Comparison of ENCODE assay signal across 8 mouse cellular contexts in genomic region chr8:95175808-95176207, GRCm38 (mm10). TPM values are rescaled to one million over a fixed set of nuclear protein-coding genes. Genes with fewer than 3 reads are reported as not detected.
DNase-seq lines count a peak whose midpoint lies in the region; ATAC-seq and TF ChIP-seq lines count a peak whose summit lies in the region.

No protein-coding gene starts in this region.

- 31% methylated on average over 18 of the region's 18 CpGs for WGBS in hindbrain, embryonic 12.5 days
- WGBS in limb, embryonic 14.5 days = 58% methylated on average over 18 of the region's 18 CpGs
- WGBS in intestine, postnatal 0 days = 61% methylated on average over 18 of the region's 18 CpGs

- H3K9ac ChIP-seq in hindbrain, embryonic 12.5 days = no peak overlapping the region
- no peak overlapping the region for H3K9ac ChIP-seq in limb, embryonic 14.5 days (ENCODE audit: low read depth, low read length, severe bottlenecking)
- no peak overlapping the region for H3K9ac ChIP-seq in intestine, postnatal 0 days (ENCODE audit: low read depth, low read length)

- TF ChIP-seq POLR2A in limb, embryonic 14.5 days (IDR thresholded peaks at IDR 0.05; ENCODE audit: borderline replicate concordance, extremely low read depth, insufficient read depth, insufficient read length) = no peak

- no peaks in the 10 kb centered on the region for H3K27me3 ChIP-seq in hindbrain, embryonic 12.5 days
- H3K27me3 ChIP-seq in limb, embryonic 14.5 days (ENCODE audit: control insufficient read depth, insufficient read depth, low read length) = no peaks in the 10 kb centered on the region
- no peaks in the 10 kb centered on the region for H3K27me3 ChIP-seq in intestine, postnatal 0 days (replicated peaks; ENCODE audit: control insufficient read depth, insufficient read depth, low read length)

- DNase-seq in urinary bladder, postnatal 14 days (ENCODE audit: low spot score) = peak; percentile 50
- no peak for DNase-seq in urinary bladder, postnatal 4 days (ENCODE audit: low spot score in 2 of 2)
- DNase-seq in limb, embryonic 14.5 days (ENCODE audit: low spot score) = no peak
- no peak for DNase-seq in thymus, postnatal 0 days (ENCODE audit: low spot score)
- no peak for DNase-seq in ovary, postnatal 36 days (ENCODE audit: low spot score)
- no peak for DNase-seq in heart, adult 8-10 months (ENCODE audit: low spot score)

- H3K36me3 ChIP-seq in hindbrain, embryonic 12.5 days = no peaks in the 10 kb centered on the region
- no peaks in the 10 kb centered on the region for H3K36me3 ChIP-seq in limb, embryonic 14.5 days (ENCODE audit: control insufficient read depth, insufficient read depth, low read length)
- no peaks in the 10 kb centered on the region for H3K36me3 ChIP-seq in intestine, postnatal 0 days (ENCODE audit: control insufficient read depth, insufficient read depth)

- no peak for TF ChIP-seq CTCF in intestine, postnatal 0 days (IDR thresholded peaks at IDR 0.05; ENCODE audit: low read depth)

- peak overlapping the region; percentile 90 for H3K27ac ChIP-seq in hindbrain, embryonic 12.5 days
- H3K27ac ChIP-seq in limb, embryonic 14.5 days (replicated peaks; ENCODE audit: low read depth, low read length) = peak overlapping the region; percentile 52; the same call in 1 of the 2 replicates
- no peak overlapping the region for H3K27ac ChIP-seq in intestine, postnatal 0 days (ENCODE audit: low read depth, low read length)

- no peaks in the 10 kb centered on the region for H3K9me3 ChIP-seq in hindbrain, embryonic 12.5 days (replicated peaks)
- no peaks in the 10 kb centered on the region for H3K9me3 ChIP-seq in limb, embryonic 14.5 days (ENCODE audit: control insufficient read depth, low read length)
- H3K9me3 ChIP-seq in intestine, postnatal 0 days (ENCODE audit: control insufficient read depth) = no peaks in the 10 kb centered on the region

- peaks cover 12% of the 10 kb centered on the region for H3K4me1 ChIP-seq in hindbrain, embryonic 12.5 days
- H3K4me1 ChIP-seq in limb, embryonic 14.5 days (ENCODE audit: control insufficient read depth, insufficient read depth, low read length) = no peaks in the 10 kb centered on the region
- H3K4me1 ChIP-seq in intestine, postnatal 0 days (replicated peaks; ENCODE audit: control insufficient read depth, insufficient read depth, low read length) = no peaks in the 10 kb centered on the region

- ATAC-seq in hindbrain, embryonic 12.5 days (ENCODE audit: low FRiP score) = peak; percentile 89
- peak; percentile 41; the same call in 1 of the 2 replicates for ATAC-seq in limb, embryonic 14.5 days (ENCODE audit: low FRiP score, low read depth)
- no peak for ATAC-seq in intestine, postnatal 0 days

- no peak overlapping the region for H3K4me2 ChIP-seq in hindbrain, embryonic 12.5 days (replicated peaks)
- no peak overlapping the region for H3K4me2 ChIP-seq in limb, embryonic 14.5 days (replicated peaks; ENCODE audit: low read depth, low read length, severe bottlenecking)
- no peak overlapping the region for H3K4me2 ChIP-seq in intestine, postnatal 0 days (replicated peaks; ENCODE audit: low read depth)

- H3K4me3 ChIP-seq in hindbrain, embryonic 12.5 days = no peak overlapping the region
- H3K4me3 ChIP-seq in limb, embryonic 14.5 days (replicated peaks; ENCODE audit: low read length) = no peak overlapping the region
- no peak overlapping the region for H3K4me3 ChIP-seq in intestine, postnatal 0 days (ENCODE audit: low read depth, low read length)

RNA-seq across cellular contexts. Expression of gene Kifc3, which starts 26.8 kb away (rescaled TPM):
- polyA plus RNA-seq in hindbrain, embryonic 12.5 days (2016; fragmentation: Nextera tagmentation; extraction: Ambion mirVana) = 17.4 and 21.2 TPM in 2 replicates
- 25.9 and 30.3 TPM in 2 replicates for polyA plus RNA-seq in limb, embryonic 14.5 days (2012; rRNA removed)
- 12.7 and 20.3 TPM in 2 replicates for polyA plus RNA-seq in limb, embryonic 14.5 days (2014; fragmentation: Nextera tagmentation; extraction: Ambion mirVana)
- polyA plus RNA-seq in thymus, postnatal 0 days (2015; fragmentation: Nextera tagmentation; extraction: Ambion mirVana) = 8.6 and 8.7 TPM in 2 replicates
- 10 to 100 TPM; 79.2 to 89.7 (median 83.6) TPM for total RNA-seq in heart, adult 8-10 months (2022)
- polyA plus RNA-seq in intestine, postnatal 0 days (2015; fragmentation: Nextera tagmentation; extraction: Ambion mirVana) = 20.9 and 21.1 TPM in 2 replicates
